Mouse (Mus musculus) hindbrain, embryonic 15.5 days (tissue): ENCODE data around the gene Btnl10. TPM values are rescaled to one million over a fixed set of nuclear protein-coding genes. Genes with fewer than 3 reads are reported as not detected.

Source experiments
- ATAC-seq: fragments of 200-750 bp; cut with Nextera tagmentation; 2 replicates; pipeline ENCODE4 v1.8.0; 2017; ENCODE audit warnings: low read depth, moderate number of reproducible peaks, moderate TSS enrichment; ENCODE audit not compliant: low FRiP score
- H3K27ac ChIP-seq: fragments of 300-500 bp; sonication (generic); replicated peaks from 2 replicates; pipeline ENCODE4 v1.5.1; 2015; ENCODE audit warnings: mild to moderate bottlenecking, inconsistent platforms
- H3K27me3 ChIP-seq: fragments of 300-500 bp; sonication (generic); 2 replicates; pipeline ENCODE4 v1.6.1; 2015; ENCODE audit warnings: control low read depth, inconsistent platforms
- H3K36me3 ChIP-seq: fragments of 300-500 bp; sonication (generic); 2 replicates; pipeline ENCODE4 v1.6.1; 2015; ENCODE audit warnings: control low read depth, inconsistent platforms
- H3K4me1 ChIP-seq: fragments of 300-500 bp; sonication (generic); replicated peaks from 2 replicates; pipeline ENCODE4 v1.6.1; 2015; ENCODE audit warnings: control low read depth, inconsistent platforms
- H3K4me2 ChIP-seq: fragments of 300-500 bp; sonication (generic); 2 replicates; pipeline ENCODE4 v1.6.1; 2015; ENCODE audit warnings: moderate library complexity, mild to moderate bottlenecking, inconsistent platforms
- H3K4me3 ChIP-seq: fragments of 300-500 bp; sonication (generic); 2 replicates; pipeline ENCODE4 v1.5.1; 2015; ENCODE audit warnings: mild to moderate bottlenecking, inconsistent platforms
- H3K9ac ChIP-seq: fragments of 300-500 bp; sonication (generic); 2 replicates; pipeline ENCODE4 v1.6.1; 2015; ENCODE audit warnings: inconsistent platforms
- H3K9me3 ChIP-seq: fragments of 300-500 bp; sonication (generic); 2 replicates; pipeline ENCODE4 v1.6.1; 2016; ENCODE audit warnings: control low read depth, inconsistent platforms
- WGBS: fragments of 180-500 bp; shearing (Covaris S2); methylation state at CpG from one replicate; pipeline ENCODE4 v1.1.7; 2015; 5-methylcytosine and 5-hydroxymethylcytosine counted together
- polyA plus RNA-seq: library from polyadenylated mRNA; unstranded; fragments of >200 nt; fragmentation: Nextera tagmentation; extraction: Ambion mirVana; gene quantifications from 2 replicates; pipeline ENCODE4 v1.2.1, GENCODE M21; 2015

Gene Btnl10
- not detected in 2 replicates for polyA plus RNA-seq

DNA sequence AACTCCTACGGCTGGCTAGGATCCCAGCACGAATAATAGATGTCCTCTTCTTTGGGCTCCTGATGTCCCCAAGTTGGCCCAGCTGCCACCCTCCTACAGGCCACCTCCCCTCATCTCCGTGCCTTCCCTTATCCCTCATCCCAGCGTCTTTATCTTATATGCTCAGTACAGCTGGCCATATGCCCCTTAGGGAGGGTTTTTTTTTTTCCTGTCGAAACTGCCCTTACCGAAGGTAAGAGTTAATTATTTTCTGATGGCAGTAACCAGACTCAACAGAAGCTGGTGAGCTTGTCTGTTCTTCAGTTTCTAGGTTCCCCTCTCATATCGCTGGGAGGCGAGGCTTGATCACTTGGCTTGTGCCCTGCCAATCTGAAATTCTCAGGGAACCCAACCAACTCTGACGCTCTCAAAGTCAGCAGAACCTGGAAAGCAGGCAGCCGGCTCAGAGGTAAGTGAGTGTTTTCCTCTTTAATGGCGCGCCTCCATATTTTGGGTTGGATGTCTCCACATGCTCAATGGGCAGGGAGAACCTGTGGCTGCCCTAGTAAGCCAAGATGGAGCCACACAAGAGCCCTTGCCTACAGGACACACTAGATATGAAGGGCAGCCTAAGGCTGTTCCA lies at the start of gene Btnl10:
Gene Btnl10, plus strand, starts transcription at position 164 of the 622 bp plus-strand sequence.
- H3K36me3 ChIP-seq: no peaks in the 10 kb centered on the region
- H3K9ac ChIP-seq: no peak within 1 kb of the TSS
- H3K4me3 ChIP-seq: no peak within 1 kb of the TSS
- H3K4me2 ChIP-seq: no peak within 1 kb of the TSS
- peaks cover 10% of the 10 kb centered on the region for H3K4me1 ChIP-seq
- H3K27ac ChIP-seq: no peak within 1 kb of the TSS
- H3K27me3 ChIP-seq: no peaks in the 10 kb centered on the region
- no peak for ATAC-seq
- 88% methylated on average over 12 of the region's 12 CpGs for WGBS
- H3K9me3 ChIP-seq: no peaks in the 10 kb centered on the region

DNA sequence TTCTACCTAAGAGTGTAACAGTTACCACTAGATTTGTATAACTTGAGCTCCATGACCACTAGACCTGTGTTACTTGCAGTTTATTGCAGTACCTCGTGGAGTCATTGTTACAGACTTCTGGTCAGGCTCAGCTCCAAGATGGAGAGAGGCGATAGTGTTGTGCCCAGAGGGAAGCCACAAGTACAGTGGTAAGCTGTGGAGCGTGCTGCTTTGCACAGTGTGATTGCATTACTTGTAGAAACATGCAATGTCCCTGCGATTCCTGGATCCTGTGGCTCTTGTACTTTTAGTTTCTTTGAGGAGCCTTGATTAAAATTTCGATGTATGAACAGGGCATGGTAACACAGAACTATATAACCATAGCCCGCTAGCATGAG lies 49.8 kb upstream of the Btnl10 start:
- ATAC-seq: no peak
- peak overlapping the region; percentile 89 for H3K4me2 ChIP-seq
- peaks cover 19% of the 10 kb centered on the region for H3K36me3 ChIP-seq
- peak overlapping the region; percentile 85 for H3K4me3 ChIP-seq
- H3K27me3 ChIP-seq: no peaks in the 10 kb centered on the region
- peaks cover 21% of the 10 kb centered on the region for H3K4me1 ChIP-seq
- WGBS: 82% methylated on average over 6 of the region's 6 CpGs
- H3K9ac ChIP-seq: peak overlapping the region; percentile 90; the same call in 1 of the 2 replicates
- H3K9me3 ChIP-seq: no peaks in the 10 kb centered on the region
- peak overlapping the region; percentile 90; the same call in 1 of the 2 replicates for H3K27ac ChIP-seq

GRCm38 (mm10) chr11:58870961-58871360 lies 46.7 kb upstream of the Btnl10 start:
- no peak for ATAC-seq
- peaks cover 24% of the 10 kb centered on the region for H3K36me3 ChIP-seq
- H3K27me3 ChIP-seq: no peaks in the 10 kb centered on the region
- H3K4me1 ChIP-seq: peaks cover 21% of the 10 kb centered on the region
- H3K4me2 ChIP-seq: no peak overlapping the region
- WGBS: 96% methylated on average over 4 of the region's 4 CpGs
- no peaks in the 10 kb centered on the region for H3K9me3 ChIP-seq
- no peak overlapping the region for H3K4me3 ChIP-seq
- no peak overlapping the region for H3K9ac ChIP-seq
- H3K27ac ChIP-seq: no peak overlapping the region

GRCm38 (mm10) chr11:58883756-58884155 lies 34.0 kb upstream of the Btnl10 start:
- Histone ChIP-seq H3K4me1 (no peaks in the 10 kb centered on the region), H3K27me3 (no peaks in the 10 kb centered on the region), H3K9ac (no peak overlapping the region), H3K9me3 (no peaks in the 10 kb centered on the region), H3K27ac (no peak overlapping the region), H3K4me2 (no peak overlapping the region), H3K4me3 (no peak overlapping the region), H3K36me3 (peaks cover 32% of the 10 kb centered on the region)
- 89% methylated on average over 8 of the region's 8 CpGs for WGBS
- ATAC-seq: no peak

DNA sequence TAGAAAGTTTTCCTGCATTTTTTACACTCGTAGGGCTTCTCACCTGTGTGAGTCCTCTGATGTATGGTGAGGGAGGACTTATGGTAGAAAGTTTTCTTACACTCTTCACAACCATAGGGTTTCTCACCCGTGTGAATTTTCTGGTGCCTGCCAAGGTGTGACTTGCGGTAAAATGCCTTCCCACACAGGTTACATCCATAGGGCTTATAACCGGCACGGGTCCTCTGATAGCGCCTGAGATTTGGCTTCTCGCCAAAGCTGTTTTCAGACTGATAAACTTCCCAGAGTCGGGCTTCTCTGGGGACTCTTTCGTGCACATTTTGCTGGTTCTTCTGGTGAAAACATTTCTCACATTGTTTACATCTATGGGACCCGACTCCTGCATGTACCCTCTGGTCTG lies 27.2 kb upstream of the Btnl10 start:
- H3K4me3 ChIP-seq: no peak overlapping the region
- ATAC-seq: no peak

DNA sequence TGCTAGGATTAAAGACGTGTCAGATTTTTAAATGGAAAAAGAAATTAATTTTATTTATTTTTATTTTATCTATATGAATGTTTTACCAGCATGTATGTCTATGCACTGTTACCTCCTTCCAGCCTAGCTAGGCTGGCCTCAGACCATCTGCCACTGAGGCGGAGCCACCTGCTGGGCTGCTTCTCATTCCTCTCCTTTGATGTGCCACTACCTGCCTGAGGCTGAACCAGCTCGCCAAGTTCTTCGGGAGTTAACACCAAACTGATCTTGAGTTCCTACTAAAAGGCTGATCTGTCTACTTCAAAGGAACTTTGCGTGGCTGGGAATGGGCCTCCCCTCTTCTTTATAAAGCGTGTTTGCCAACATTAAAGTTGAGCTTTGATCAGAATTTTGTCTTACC lies 23.3 kb upstream of the Btnl10 start:
- no peak overlapping the region for H3K9ac ChIP-seq
- ATAC-seq: no peak
- no peak overlapping the region for H3K4me2 ChIP-seq
- WGBS: 88% methylated on average over 6 of the region's 6 CpGs
- H3K36me3 ChIP-seq: peaks cover 57% of the 10 kb centered on the region
- no peak overlapping the region for H3K27ac ChIP-seq
- 0 out of 2 replicates have a peak, but pooled peaks cover 2% of the 10 kb centered on the region for H3K4me1 ChIP-seq
- H3K27me3 ChIP-seq: no peaks in the 10 kb centered on the region
- no peaks in the 10 kb centered on the region for H3K9me3 ChIP-seq
- H3K4me3 ChIP-seq: no peak overlapping the region

More for the DNA sequence above, 27.2 kb upstream of the Btnl10 start:
- H3K27ac ChIP-seq: no peak overlapping the region
- WGBS: 94% methylated on average over 10 of the region's 10 CpGs
- H3K4me2 ChIP-seq: no peak overlapping the region
- peaks cover 46% of the 10 kb centered on the region for H3K36me3 ChIP-seq
- no peaks in the 10 kb centered on the region for H3K9me3 ChIP-seq
- no peaks in the 10 kb centered on the region for H3K27me3 ChIP-seq
- H3K4me1 ChIP-seq: no peaks in the 10 kb centered on the region
- no peak overlapping the region for H3K9ac ChIP-seq

GRCm38 (mm10) chr11:58897485-58897884 lies 20.2 kb upstream of the Btnl10 start:
- no peak overlapping the region for H3K9ac ChIP-seq
- WGBS: 81% methylated on average over 6 of the region's 6 CpGs
- H3K4me2 ChIP-seq: no peak overlapping the region
- H3K4me1 ChIP-seq: 0 out of 2 replicates have a peak, but pooled peaks cover 7% of the 10 kb centered on the region
- H3K4me3 ChIP-seq: no peak overlapping the region
- H3K9me3 ChIP-seq: no peaks in the 10 kb centered on the region
- no peaks in the 10 kb centered on the region for H3K27me3 ChIP-seq
- no peak for ATAC-seq
- H3K36me3 ChIP-seq: peaks cover 43% of the 10 kb centered on the region
- H3K27ac ChIP-seq: no peak overlapping the region

- Histone ChIP-seq H3K4me1 (peaks cover 23% of the 10 kb centered on the region), H3K4me2 (no peak overlapping the region), H3K9ac (no peak overlapping the region), H3K36me3 (peaks cover 21% of the 10 kb centered on the region), H3K4me3 (no peak overlapping the region), H3K27ac (no peak overlapping the region), H3K9me3 (no peaks in the 10 kb centered on the region), H3K27me3 (no peaks in the 10 kb centered on the region)
- ATAC-seq: no peak
These were observed 16.6 kb upstream of the Btnl10 start for GRCm38 (mm10) chr11:58901080-58901479.

- peak; percentile 98 for ATAC-seq
- WGBS: 0% methylated on average over 40 of the region's 40 CpGs
- H3K9ac ChIP-seq: peak within 1 kb of the TSS; percentile 85
- H3K9me3 ChIP-seq: no peaks in the 10 kb centered on the region
- H3K27ac ChIP-seq: peak within 1 kb of the TSS; percentile 87
- H3K4me1 ChIP-seq: peaks cover 21% of the 10 kb centered on the region
- peak within 1 kb of the TSS; percentile 90 for H3K4me2 ChIP-seq
- H3K27me3 ChIP-seq: no peaks in the 10 kb centered on the region
- H3K36me3 ChIP-seq: peaks cover 17% of the 10 kb centered on the region
- peak within 1 kb of the TSS; percentile 73 for H3K4me3 ChIP-seq
These were observed 13.9 kb upstream of the Btnl10 start, which contains the start of gene Zfp39 for GRCm38 (mm10) chr11:58903511-58904409. Zfp39 (minus strand) TSS chr11:58904225.

DNA sequence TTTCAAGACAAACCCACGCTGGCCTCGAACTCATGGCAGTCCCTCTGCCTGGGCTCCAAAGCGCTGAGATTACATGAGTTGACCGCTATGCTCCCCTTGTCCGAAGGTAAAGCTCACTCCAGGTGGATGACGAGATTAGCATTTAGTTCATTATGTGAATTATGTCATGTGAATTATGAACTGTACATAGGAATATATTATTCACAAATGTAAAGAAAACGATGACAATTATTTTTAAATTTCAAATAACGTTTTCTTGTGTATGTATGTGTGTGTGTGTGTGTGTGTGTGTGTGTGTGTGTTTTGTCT lies 13.3 kb upstream of the Btnl10 start:
- peak; percentile 35; the same call in 1 of the 2 replicates for ATAC-seq
- peak overlapping the region; percentile 90 for H3K4me2 ChIP-seq
- WGBS: 3% methylated on average over 8 of the region's 8 CpGs
- peaks cover 21% of the 10 kb centered on the region for H3K4me1 ChIP-seq
- peaks cover 15% of the 10 kb centered on the region for H3K36me3 ChIP-seq
- H3K27me3 ChIP-seq: no peaks in the 10 kb centered on the region
- H3K9me3 ChIP-seq: no peaks in the 10 kb centered on the region
- peak overlapping the region; percentile 87; the same call in 1 of the 2 replicates for H3K27ac ChIP-seq
- H3K9ac ChIP-seq: no peak overlapping the region
- peak overlapping the region; percentile 73 for H3K4me3 ChIP-seq

GRCm38 (mm10) chr11:58904838-58905237 lies 12.9 kb upstream of the Btnl10 start:
- Histone ChIP-seq H3K9ac (no peak overlapping the region), H3K9me3 (no peaks in the 10 kb centered on the region), H3K4me3 (0 out of 2 replicates have a peak overlapping the region, but pooled peaks have one; percentile 73), H3K27me3 (no peaks in the 10 kb centered on the region), H3K36me3 (peaks cover 12% of the 10 kb centered on the region), H3K4me1 (peaks cover 21% of the 10 kb centered on the region), H3K4me2 (peak overlapping the region; percentile 90; the same call in 1 of the 2 replicates), H3K27ac (no peak overlapping the region)
- 47% methylated on average over 6 of the region's 6 CpGs for WGBS
- ATAC-seq: no peak

GRCm38 (mm10) chr11:58913776-58914175 lies 3.9 kb upstream of the Btnl10 start:
- Histone ChIP-seq H3K4me1 (peaks cover 10% of the 10 kb centered on the region), H3K4me2 (no peak overlapping the region), H3K27ac (no peak overlapping the region), H3K27me3 (no peaks in the 10 kb centered on the region), H3K36me3 (no peaks in the 10 kb centered on the region), H3K4me3 (no peak overlapping the region), H3K9ac (peak overlapping the region; percentile 30; the same call in 1 of the 2 replicates), H3K9me3 (no peaks in the 10 kb centered on the region)
- WGBS: 91% methylated on average over 1 of the region's 1 CpGs
- ATAC-seq: no peak
